Mouse (Mus musculus): ENCODE data around the gene Dnajc5. TPM values are rescaled to one million over a fixed set of nuclear protein-coding genes. Genes with fewer than 3 reads are reported as not detected.

Dnajc5 gene
- 21.3 TPM for polyA plus RNA-seq (2014; fragmentation: Illumina TruSeq; extraction: RNeasy Lipid Tissue Mini Kit (QIAGEN cat#74804); ENCODE audit: insufficient read depth, low read depth, low replicate concordance)

DNA sequence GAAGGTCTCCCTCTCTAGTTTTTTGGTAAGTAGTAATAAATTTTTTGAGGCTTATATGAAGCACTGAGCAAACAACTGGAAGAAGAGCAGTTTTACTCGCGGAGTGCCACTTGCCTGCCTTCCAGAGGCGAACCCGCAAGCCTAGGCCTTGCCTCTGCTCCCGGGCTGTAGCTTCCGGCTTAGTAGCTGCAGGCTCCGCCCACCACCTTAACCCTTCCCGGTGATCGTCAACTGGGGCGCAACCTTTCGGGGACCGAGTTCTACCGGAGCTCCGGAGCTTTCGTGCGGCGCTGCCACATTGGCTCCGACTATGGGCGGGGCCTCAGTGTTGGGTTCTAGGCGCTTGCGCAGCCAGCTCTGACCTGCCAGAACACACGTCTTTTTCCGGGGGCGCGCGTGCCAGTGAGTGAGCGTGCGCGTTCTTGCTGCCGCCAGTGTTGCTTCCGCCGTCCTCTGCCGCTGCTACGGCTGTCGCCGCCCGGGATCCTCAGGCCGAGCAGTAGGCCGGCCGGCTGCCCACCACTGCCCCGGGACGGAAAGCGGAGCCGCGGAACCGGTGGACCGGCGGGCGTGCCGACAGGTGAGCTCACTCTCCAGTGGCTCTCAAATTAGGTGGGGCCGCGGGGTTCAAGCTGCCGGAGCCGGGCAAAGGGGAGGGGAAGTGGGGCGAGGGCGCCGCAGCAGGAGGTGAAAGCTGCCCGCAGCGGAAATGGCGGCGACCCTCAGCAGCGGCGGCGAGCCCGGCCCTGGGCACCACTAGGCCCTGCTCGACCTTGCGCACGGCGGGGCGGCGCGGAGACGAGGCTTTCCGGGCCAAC is at the start of gene Dnajc5:
TSS of gene Dnajc5 (plus strand) at position 368 of the 818 bp plus-strand sequence.

DNA sequence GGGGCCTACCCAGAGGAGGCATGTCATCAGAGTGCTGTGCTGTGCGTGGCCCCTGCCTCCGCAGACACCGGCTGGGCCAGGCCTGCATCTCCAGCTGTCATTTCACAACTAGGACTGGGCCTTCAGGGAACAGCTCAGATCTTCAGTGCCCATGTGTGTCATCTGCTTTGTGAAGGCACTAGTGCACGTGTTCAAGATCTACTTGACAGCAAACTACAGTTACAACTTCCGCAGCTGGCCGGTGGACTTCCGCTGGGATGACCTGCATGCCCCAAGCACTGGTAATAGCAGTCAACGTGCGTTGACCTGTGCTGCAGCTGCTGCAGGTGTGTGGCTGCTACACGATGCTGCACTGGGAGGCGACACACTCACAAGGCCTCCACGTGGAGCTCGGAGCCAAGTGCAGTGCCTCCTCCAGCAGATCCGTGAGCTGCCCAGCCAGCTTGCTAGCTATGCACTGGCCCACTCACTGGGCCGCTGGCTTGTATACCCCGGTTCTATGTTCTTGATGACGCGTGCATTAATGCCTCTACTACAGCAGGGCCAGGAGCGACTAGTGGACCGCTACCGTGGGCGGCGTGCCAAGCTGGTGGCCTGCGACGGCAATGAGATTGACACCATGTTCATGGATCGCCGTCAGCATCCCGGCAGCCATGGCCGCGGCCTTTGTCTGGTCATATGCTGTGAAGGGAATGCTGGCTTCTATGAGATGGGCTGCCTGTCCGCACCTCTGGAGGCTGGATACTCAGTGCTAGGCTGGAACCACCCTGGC is 26.9 kb upstream of the Dnajc5 start, which contains the start of gene Abhd16b:
TSS of gene Abhd16b (plus strand) at position 51 of the 772 bp plus-strand sequence.

DNA sequence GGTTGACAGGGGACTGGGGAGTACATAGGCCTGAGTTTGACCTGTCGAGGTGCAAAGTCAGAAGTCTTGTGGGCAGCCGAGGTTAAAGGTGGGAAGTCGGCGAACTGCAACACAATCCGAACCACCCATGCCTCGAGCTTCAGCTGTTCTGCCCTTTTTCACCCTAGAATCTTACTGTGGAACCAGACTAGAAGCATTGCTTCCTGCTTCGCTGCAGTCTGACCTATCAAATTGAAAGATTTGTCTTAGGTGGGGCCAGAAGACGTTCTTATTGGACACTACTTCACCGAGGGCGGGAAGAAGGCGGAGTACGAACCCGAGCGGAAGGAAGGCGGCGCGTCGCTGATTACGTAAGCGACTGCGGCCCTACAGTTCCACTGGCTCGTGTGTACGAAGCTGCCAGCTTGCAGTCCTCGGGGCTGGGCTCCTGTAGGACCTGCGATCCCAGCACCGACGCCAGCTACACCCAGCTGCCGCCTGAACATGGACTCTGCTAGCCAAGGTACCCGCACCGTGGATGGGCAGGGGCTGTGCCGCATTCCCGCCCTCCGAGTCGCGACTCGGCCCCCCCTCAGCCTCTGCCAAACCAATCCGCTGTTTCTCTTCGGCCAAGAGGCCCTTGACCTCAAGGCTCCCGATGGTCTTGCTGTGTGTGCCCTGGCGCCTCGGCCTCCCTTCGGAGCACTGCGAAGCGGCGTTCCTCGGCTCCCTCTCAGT is 23.3 kb upstream of the Dnajc5 start, which contains the start of gene Tpd52l2:
TSS of gene Tpd52l2 (plus strand) at position 312 of the 717 bp plus-strand sequence.

DNA sequence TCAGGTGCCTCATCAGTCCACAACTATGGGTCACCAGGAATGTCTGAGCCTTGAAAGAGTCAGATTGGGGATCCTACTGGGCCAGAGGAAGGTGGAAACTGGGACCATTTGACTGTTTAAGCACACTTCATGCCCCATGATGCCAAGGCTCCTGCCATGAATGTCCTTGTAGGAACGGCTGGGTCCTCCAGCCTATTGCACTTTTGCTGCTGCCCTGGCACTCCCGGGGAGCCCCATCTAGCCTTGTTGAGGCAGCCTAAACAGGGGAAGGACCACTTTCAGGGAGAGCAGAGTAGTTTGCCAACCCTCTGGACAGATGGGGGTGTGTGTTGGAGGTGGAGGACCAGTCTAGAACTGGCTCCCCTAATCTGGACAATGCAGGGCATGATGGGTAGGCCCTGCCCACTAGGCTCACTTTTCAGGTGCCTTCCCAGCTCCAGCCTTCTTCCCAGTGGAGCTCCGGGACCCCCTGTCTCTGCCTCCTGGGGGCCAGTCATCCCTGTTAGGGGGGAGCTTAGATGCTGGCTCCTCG is 64.2 kb downstream of the Dnajc5 start, which contains the start of gene Uckl1:
TSS of gene Uckl1 (minus strand) at position 482 of the 532 bp plus-strand sequence.

DNA sequence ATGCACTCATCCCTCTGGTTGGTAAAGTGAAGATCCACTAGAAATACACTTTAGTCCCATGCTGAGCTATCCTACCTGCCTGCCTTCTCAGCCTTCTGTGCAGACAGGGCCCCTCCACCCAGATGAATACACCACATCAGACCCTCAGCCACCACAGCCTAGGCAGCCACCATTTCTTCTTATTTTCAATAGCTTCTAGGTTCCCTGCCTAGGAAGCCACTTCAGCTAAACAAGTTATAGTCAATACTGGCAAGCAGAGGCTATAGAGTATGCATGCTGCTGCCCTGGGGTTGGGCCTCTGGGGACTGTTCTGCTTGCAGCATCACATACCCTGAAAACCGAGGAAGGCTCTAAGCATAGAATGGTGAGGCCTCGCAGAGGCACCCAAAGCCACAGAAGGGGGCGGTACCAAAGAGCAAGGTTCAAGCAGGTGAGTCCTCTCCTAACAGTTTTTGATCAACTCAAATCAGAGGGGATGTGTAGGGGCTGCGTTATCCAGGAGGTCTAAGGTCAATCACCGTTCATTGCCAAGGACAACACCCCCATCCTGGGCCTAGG is 71.3 kb downstream of the Dnajc5 start, which contains the start of gene Prpf6:
TSS of gene Prpf6 (plus strand) at position 341 of the 558 bp plus-strand sequence.

DNA sequence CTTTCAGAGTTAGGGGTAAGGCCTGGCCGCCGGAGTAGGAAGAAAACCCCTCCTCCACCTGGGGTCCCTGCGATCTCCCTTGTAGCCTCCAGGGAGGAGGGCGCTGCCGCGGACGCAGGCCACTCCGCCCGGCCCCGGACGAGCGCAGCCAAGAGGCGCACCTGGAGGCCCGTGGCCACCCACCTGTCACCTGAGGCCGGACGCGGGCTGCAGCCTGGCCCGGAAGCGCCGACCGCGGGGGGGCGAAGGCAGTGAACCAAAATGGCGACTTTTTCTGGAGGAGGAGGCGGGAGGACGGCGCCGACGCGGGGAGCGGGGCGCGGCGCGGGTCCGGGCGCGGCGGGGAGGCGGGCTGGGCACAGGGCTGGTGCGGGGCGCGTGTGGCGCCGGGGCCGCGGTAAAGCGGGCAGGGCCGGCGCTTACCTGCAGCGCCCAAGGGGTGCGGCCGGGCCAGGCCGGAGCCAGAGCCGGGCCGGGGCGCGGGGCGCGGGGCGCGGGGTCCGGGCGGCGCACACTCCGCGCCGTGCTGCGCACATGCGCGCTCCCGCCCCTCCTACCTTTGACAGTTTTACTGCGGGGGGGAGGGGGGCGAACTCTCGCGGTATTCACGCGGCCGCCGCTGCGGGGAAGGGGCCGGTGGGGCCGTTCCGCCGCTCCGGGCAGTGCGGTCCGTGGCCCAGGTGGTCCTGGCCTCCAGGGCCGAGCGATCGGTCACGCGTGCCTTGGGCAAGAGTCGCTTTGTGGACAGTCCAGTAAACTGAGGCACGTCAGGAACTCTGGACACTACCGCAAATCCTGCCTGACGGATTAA is 72.2 kb downstream of the Dnajc5 start, which contains the start of gene Zfp512b:
TSS of gene Zfp512b (minus strand) at position 573 of the 811 bp plus-strand sequence.

DNA sequence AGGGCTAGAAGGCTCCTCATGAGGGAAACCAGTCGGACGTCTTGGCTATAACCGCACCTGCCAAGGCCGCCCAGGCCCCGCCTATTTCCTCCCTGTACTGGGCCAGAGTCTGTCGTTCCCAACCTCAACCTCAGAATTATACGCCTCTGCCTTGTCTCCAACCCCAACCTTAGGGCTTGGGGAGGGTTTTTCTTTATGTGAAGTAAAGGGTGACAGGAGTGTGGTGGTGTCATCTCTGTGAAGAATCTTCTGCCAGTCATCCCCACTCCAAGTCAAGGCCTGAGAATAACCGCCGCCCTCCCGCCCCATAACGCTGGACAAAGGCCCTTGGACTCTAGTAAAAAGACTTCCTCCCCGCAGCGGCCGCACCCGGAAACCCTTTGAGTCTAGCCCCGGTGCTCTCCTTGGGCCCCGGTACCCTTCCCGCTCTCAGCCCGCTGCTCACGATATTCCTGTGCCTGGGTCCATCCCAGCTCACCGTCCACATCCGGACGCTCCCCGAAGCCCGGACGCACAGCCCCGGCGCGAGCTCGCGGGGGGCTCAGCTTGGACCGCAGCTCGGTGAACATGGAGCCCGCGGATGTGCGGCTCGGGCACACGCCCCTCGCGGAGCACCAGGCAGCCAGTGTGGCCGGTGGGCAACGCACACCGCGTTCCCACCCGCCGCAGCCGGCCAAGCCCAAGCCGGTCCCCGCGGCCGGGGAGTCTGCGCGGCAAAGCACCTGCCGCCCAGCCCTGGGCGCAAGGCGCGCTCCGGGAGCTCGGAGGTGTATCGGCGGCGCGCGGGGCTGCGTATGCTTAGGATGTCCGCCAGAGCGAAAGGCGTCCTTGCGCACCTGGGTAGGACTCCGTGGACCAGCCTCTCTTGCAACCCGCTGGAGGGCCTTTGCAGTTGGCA is 78.4 kb downstream of the Dnajc5 start, which contains the start of gene Samd10:
TSS of gene Samd10 (minus strand) at position 759 of the 898 bp plus-strand sequence.

Other genes with a start within 250 kb of the Dnajc5 start
- gene Gmeb2, start 232.4 kb upstream of the Dnajc5 start, polyA plus RNA-seq (2014; fragmentation: Illumina TruSeq; extraction: RNeasy Lipid Tissue Mini Kit (QIAGEN cat#74804); ENCODE audit: insufficient read depth, low read depth, low replicate concordance): 7.6 TPM
- 0.21 TPM for gene Stmn3, start 206.0 kb upstream of the Dnajc5 start, polyA plus RNA-seq (2014; fragmentation: Illumina TruSeq; extraction: RNeasy Lipid Tissue Mini Kit (QIAGEN cat#74804); ENCODE audit: insufficient read depth, low read depth, low replicate concordance)
- 9.1 TPM for gene Rtel1, start 200.7 kb upstream of the Dnajc5 start, polyA plus RNA-seq (2014; fragmentation: Illumina TruSeq; extraction: RNeasy Lipid Tissue Mini Kit (QIAGEN cat#74804); ENCODE audit: insufficient read depth, low read depth, low replicate concordance)
- 16.6 TPM for gene Zgpat, start 155.6 kb upstream of the Dnajc5 start, polyA plus RNA-seq (2014; fragmentation: Illumina TruSeq; extraction: RNeasy Lipid Tissue Mini Kit (QIAGEN cat#74804); ENCODE audit: insufficient read depth, low read depth, low replicate concordance)
- 50.5 TPM for gene Arfrp1, start 155.1 kb upstream of the Dnajc5 start, polyA plus RNA-seq (2014; fragmentation: Illumina TruSeq; extraction: RNeasy Lipid Tissue Mini Kit (QIAGEN cat#74804); ENCODE audit: insufficient read depth, low read depth, low replicate concordance)
- 18.4 TPM for gene Lime1, start 140.4 kb upstream of the Dnajc5 start, polyA plus RNA-seq (2014; fragmentation: Illumina TruSeq; extraction: RNeasy Lipid Tissue Mini Kit (QIAGEN cat#74804); ENCODE audit: insufficient read depth, low read depth, low replicate concordance)
- 7.0 TPM for gene Zbtb46, start 61.1 kb upstream of the Dnajc5 start, polyA plus RNA-seq (2014; fragmentation: Illumina TruSeq; extraction: RNeasy Lipid Tissue Mini Kit (QIAGEN cat#74804); ENCODE audit: insufficient read depth, low read depth, low replicate concordance)
- gene Abhd16b, start 27.3 kb upstream of the Dnajc5 start, polyA plus RNA-seq (2014; fragmentation: Illumina TruSeq; extraction: RNeasy Lipid Tissue Mini Kit (QIAGEN cat#74804); ENCODE audit: insufficient read depth, low read depth, low replicate concordance): not detected
- gene Tpd52l2, start 23.3 kb upstream of the Dnajc5 start, polyA plus RNA-seq (2014; fragmentation: Illumina TruSeq; extraction: RNeasy Lipid Tissue Mini Kit (QIAGEN cat#74804); ENCODE audit: insufficient read depth, low read depth, low replicate concordance): 87.0 TPM
- gene Uckl1, start 64.4 kb downstream of the Dnajc5 start, polyA plus RNA-seq (2014; fragmentation: Illumina TruSeq; extraction: RNeasy Lipid Tissue Mini Kit (QIAGEN cat#74804); ENCODE audit: insufficient read depth, low read depth, low replicate concordance): 36.1 TPM
- gene Prpf6, start 71.4 kb downstream of the Dnajc5 start, polyA plus RNA-seq (2014; fragmentation: Illumina TruSeq; extraction: RNeasy Lipid Tissue Mini Kit (QIAGEN cat#74804); ENCODE audit: insufficient read depth, low read depth, low replicate concordance): 23.2 TPM
- 5.6 TPM for gene Zfp512b, start 72.3 kb downstream of the Dnajc5 start, polyA plus RNA-seq (2014; fragmentation: Illumina TruSeq; extraction: RNeasy Lipid Tissue Mini Kit (QIAGEN cat#74804); ENCODE audit: insufficient read depth, low read depth, low replicate concordance)
- gene Samd10, start 78.7 kb downstream of the Dnajc5 start, polyA plus RNA-seq (2014; fragmentation: Illumina TruSeq; extraction: RNeasy Lipid Tissue Mini Kit (QIAGEN cat#74804); ENCODE audit: insufficient read depth, low read depth, low replicate concordance): 7.1 TPM
- gene Gm29797, start 136.5 kb downstream of the Dnajc5 start, polyA plus RNA-seq (2014; fragmentation: Illumina TruSeq; extraction: RNeasy Lipid Tissue Mini Kit (QIAGEN cat#74804); ENCODE audit: insufficient read depth, low read depth, low replicate concordance): not detected
- 89.4 TPM for gene Sox18, start 151.2 kb downstream of the Dnajc5 start, polyA plus RNA-seq (2014; fragmentation: Illumina TruSeq; extraction: RNeasy Lipid Tissue Mini Kit (QIAGEN cat#74804); ENCODE audit: insufficient read depth, low read depth, low replicate concordance)
- gene Tcea2, start 159.8 kb downstream of the Dnajc5 start, polyA plus RNA-seq (2014; fragmentation: Illumina TruSeq; extraction: RNeasy Lipid Tissue Mini Kit (QIAGEN cat#74804); ENCODE audit: insufficient read depth, low read depth, low replicate concordance): 8.7 TPM
- 29.7 TPM for gene Rgs19, start 173.5 kb downstream of the Dnajc5 start, polyA plus RNA-seq (2014; fragmentation: Illumina TruSeq; extraction: RNeasy Lipid Tissue Mini Kit (QIAGEN cat#74804); ENCODE audit: insufficient read depth, low read depth, low replicate concordance)
- gene Lkaaear1, start 178.0 kb downstream of the Dnajc5 start, polyA plus RNA-seq (2014; fragmentation: Illumina TruSeq; extraction: RNeasy Lipid Tissue Mini Kit (QIAGEN cat#74804); ENCODE audit: insufficient read depth, low read depth, low replicate concordance): not detected
- not detected for gene Oprl1, start 194.5 kb downstream of the Dnajc5 start, polyA plus RNA-seq (2014; fragmentation: Illumina TruSeq; extraction: RNeasy Lipid Tissue Mini Kit (QIAGEN cat#74804); ENCODE audit: insufficient read depth, low read depth, low replicate concordance)
- not detected for gene Myt1, start 242.8 kb downstream of the Dnajc5 start, polyA plus RNA-seq (2014; fragmentation: Illumina TruSeq; extraction: RNeasy Lipid Tissue Mini Kit (QIAGEN cat#74804); ENCODE audit: insufficient read depth, low read depth, low replicate concordance)